Mouse (Mus musculus) ES-E14 (cell line): ENCODE measurements at regions not wholly inside any gene's neighbourhood (a gene's known extent, or its start where the extent isn't known, plus 50 kb on each side); places are given as distances from the start of the nearest gene placed in this dataset.

Source experiments
- HCFC1 ChIP-seq: IDR thresholded peaks from 2 replicates; pipeline ENCODE4 v1.6.1; 2012; ENCODE audit warnings: low read length, inconsistent platforms, borderline replicate concordance; ENCODE audit not compliant: insufficient read depth
- MAFK ChIP-seq: IDR thresholded peaks from 2 replicates; pipeline ENCODE4 v1.6.1; 2014; ENCODE audit warnings: mild to moderate bottlenecking, low read depth, low read length, inconsistent platforms; ENCODE audit not compliant: insufficient read depth
- ZC3H11A ChIP-seq: IDR thresholded peaks from 2 replicates; pipeline ENCODE4 v1.6.1; 2012; ENCODE audit warnings: low read depth, mild to moderate bottlenecking, inconsistent platforms, low read length, borderline replicate concordance
- ZNF384 ChIP-seq: IDR thresholded peaks from 2 replicates; pipeline ENCODE4 v1.6.1; 2012; ENCODE audit warnings: low read depth, low read length, inconsistent platforms

GRCm38 (mm10) chr13:43903391-43903790 is 118.8 kb downstream of the Cd83 start:
- TF ChIP-seq HCFC1 (no peak), ZC3H11A (no peak), ZNF384 (no peak), MAFK (no peak)
